1 mouse cellular context compared by ENCODE assay signal in the genomic region with DNA sequence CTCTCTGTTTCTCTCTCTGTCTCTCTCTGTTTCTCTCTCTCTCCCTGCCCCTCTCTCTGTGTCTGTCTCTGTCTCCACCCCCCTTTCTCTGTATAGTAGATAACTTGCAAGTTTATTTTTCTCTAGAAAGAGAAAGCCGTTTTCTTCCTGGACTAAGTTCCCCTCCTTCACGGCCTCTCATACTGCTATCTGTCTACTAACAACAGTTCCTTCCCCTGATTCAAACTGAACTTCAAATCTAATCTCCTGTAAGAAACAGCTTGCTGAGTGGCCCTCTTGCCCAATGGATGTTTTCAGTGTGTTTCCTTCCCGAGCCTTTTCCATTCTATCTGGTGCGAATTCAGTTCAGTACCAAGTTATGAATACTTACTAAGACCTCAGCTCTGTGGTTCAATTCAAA.
TF ChIP-seq lines count a peak whose summit lies in the region.

No protein-coding gene starts in this region.

TF ChIP-seq in MEL, 35 proteins besides CTCF, POLR2A, EP300 and RAD21 (continued from another document):
- no peak for TF ChIP-seq ZKSCAN1 (IDR thresholded peaks at IDR 0.05; ENCODE audit: low read depth, low read length)
- no peak for TF ChIP-seq SMC3 (IDR thresholded peaks at IDR 0.05; ENCODE audit: low read depth, low read length)
- TF ChIP-seq RCOR1 (IDR thresholded peaks at IDR 0.05; ENCODE audit: low read depth, low read length), result peak; percentile 84
- TF ChIP-seq UBTF (IDR thresholded peaks at IDR 0.05; ENCODE audit: borderline replicate concordance, insufficient read depth, low read depth, low read length), result no peak
- TF ChIP-seq MAFK (IDR thresholded peaks at IDR 0.05; ENCODE audit: borderline replicate concordance, low read depth, low read length), result 0 out of 2 replicates have a peak, but pooled peaks have one; percentile 37
- TF ChIP-seq ETS1 (IDR thresholded peaks at IDR 0.05; ENCODE audit: low read depth, low read length), result peak; percentile 65; the same call in 1 of the 2 replicates
- TF ChIP-seq TAL1 (IDR thresholded peaks at IDR 0.05; ENCODE audit: low read length), result no peak
- no peak for TF ChIP-seq ZNF384 (IDR thresholded peaks at IDR 0.05; ENCODE audit: low read depth, low read length)
- no peak for TF ChIP-seq MAX (IDR thresholded peaks at IDR 0.05; ENCODE audit: low read length)
- TF ChIP-seq TBP (IDR thresholded peaks at IDR 0.05; ENCODE audit: low read depth, low read length), result no peak
- TF ChIP-seq GABPA (IDR thresholded peaks at IDR 0.05; ENCODE audit: low read depth, low read length), result no peak
- TF ChIP-seq POLR2AphosphoS2 (IDR thresholded peaks at IDR 0.05; ENCODE audit: low read length), result no peak
- no peak for TF ChIP-seq MYC (IDR thresholded peaks at IDR 0.05; ENCODE audit: low read depth, low read length)
- TF ChIP-seq GATA1 (IDR thresholded peaks at IDR 0.05; ENCODE audit: low read depth, low read length), result peak; percentile 67
- no peak for TF ChIP-seq NELFE (IDR thresholded peaks at IDR 0.05; ENCODE audit: low read depth, low read length)
- TF ChIP-seq CHD2 (IDR thresholded peaks at IDR 0.05; ENCODE audit: low read length), result no peak
- no peak for TF ChIP-seq E2F4 (IDR thresholded peaks at IDR 0.05; ENCODE audit: borderline replicate concordance, low read depth, low read length)
- no peak for TF ChIP-seq USF2 (IDR thresholded peaks at IDR 0.05; ENCODE audit: borderline replicate concordance in 1 of 2, insufficient read depth in 1 of 2, low read depth in 1 of 2, low read length in 2 of 2)
- no peak for TF ChIP-seq ZC3H11A (IDR thresholded peaks at IDR 0.05; ENCODE audit: low read depth, low read length)
- no peak for TF ChIP-seq POLR2AphosphoS5 (IDR thresholded peaks at IDR 0.05; ENCODE audit: borderline replicate concordance, low read depth, low read length)
- no peak; the same call in 1 of the 2 replicates for TF ChIP-seq SIN3A (IDR thresholded peaks at IDR 0.05; ENCODE audit: low read length)
- TF ChIP-seq MYB (IDR thresholded peaks at IDR 0.05; ENCODE audit: low read depth, low read length), result peak; percentile 70; the same call in 1 of the 2 replicates
- no peak for TF ChIP-seq ELF1 (IDR thresholded peaks at IDR 0.05; ENCODE audit: low read depth, low read length)
- no peak for TF ChIP-seq HCFC1 (IDR thresholded peaks at IDR 0.05; ENCODE audit: low read depth, low read length)
- no peak for TF ChIP-seq MEF2A (IDR thresholded peaks at IDR 0.05; ENCODE audit: extremely low read depth, insufficient replicate concordance, low read depth, low read length, poor library complexity, severe bottlenecking)
- no peak for TF ChIP-seq MAZ (IDR thresholded peaks at IDR 0.05; ENCODE audit: low read depth, low read length)
- TF ChIP-seq TCF12 (IDR thresholded peaks at IDR 0.05; ENCODE audit: low read depth, low read length), result peak; percentile 68
